Mouse (Mus musculus): ENCODE measurements at regions not wholly inside any gene's neighbourhood (a gene's known extent, or its start where the extent isn't known, plus 50 kb on each side); places are given as distances from the start of the nearest gene placed in this dataset.
A peak's percentile ranks its signal among the peaks of the same experiment; 100 is the strongest.

DNA sequence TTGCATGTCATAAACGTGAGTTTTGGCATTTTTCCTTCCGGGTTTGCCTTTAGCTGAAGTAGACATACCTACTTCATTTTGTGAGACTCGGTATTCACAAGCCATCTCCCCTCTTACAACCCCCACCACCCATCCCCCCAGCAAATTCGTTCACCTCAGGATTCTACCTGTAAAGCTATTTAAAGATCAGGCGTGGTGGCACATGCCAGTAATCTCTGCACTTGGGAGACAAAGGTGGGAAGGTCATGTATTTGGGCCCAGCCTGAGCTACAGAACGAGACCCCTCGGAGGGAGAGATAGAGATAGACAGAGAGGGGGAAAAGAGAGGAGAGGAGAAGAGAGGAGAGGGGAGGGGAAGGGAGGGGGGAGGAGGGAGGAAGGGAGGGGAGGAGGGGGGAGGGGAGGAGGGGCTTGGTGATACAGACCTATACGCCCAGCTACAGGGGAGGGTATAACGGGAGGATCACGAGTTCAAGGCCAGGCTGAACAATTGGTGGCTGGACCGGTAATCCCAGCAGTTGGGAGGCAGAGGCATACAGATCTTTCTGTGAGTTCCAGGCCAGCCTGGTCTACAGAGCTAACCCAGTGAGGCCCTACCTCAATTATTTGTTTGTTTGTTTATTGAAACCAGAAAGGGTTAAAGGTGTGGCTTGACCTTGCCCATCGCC, 83.9 kb upstream of the Tbx3 start:
- WGBS = 89% methylated on average over 12 of the region's 12 CpGs
- Histone ChIP-seq H3K36me3 (ENCODE audit: insufficient read depth, low read length) (no peaks in the 10 kb centered on the region), H3K4me2 (ENCODE audit: low read depth, low read length) (no peak overlapping the region), H3K4me3 (ENCODE audit: low read length) (no peak overlapping the region), H3K9me3 (ENCODE audit: low read length) (no peaks in the 10 kb centered on the region), H3K4me1 (ENCODE audit: insufficient read depth, low read length) (no peaks in the 10 kb centered on the region), H3K27ac (no peak overlapping the region), H3K27me3 (ENCODE audit: insufficient read depth, low read length) (no peaks in the 10 kb centered on the region), H3K9ac (replicated peaks; ENCODE audit: low read length) (no peak overlapping the region)
- DNase-seq (ENCODE audit: low spot score) (no peak), ATAC-seq (no peak)
- TF ChIP-seq CTCF (IDR thresholded peaks at IDR 0.05; ENCODE audit: low read depth) = no peak

DNA sequence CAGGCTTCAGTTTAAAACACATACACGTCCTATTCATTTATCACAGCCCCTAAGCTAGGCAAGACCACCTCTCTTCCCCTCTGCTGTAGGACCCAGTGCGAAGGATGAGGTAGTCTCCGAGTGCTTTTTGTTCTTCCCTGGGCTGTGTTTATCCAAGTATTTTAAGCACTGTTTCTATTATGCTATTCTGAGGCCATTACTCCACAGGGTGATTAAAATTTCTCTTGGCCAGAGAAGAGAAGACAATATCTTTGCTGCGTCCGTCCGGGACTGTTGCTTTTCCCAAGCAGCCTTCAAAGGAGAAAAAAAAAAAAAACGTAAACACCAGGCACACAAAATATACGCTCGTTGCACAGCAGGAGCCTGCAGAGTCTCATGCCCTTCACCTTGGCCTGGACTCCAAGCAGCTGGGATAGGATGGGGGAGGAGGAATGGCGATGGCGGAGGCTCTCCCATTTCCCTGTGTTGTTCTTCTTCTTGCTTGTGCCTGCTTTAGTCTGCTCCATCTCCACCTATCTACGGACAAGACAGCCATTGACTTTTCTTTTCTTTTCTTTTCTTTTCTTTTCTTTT, 83.1 kb upstream of the Tbx3 start:
- Histone ChIP-seq H3K27ac (no peak overlapping the region), H3K9me3 (ENCODE audit: low read length) (no peaks in the 10 kb centered on the region), H3K4me1 (ENCODE audit: insufficient read depth, low read length) (no peaks in the 10 kb centered on the region), H3K27me3 (ENCODE audit: insufficient read depth, low read length) (no peaks in the 10 kb centered on the region), H3K4me3 (ENCODE audit: low read length) (no peak overlapping the region), H3K9ac (replicated peaks; ENCODE audit: low read length) (no peak overlapping the region), H3K36me3 (ENCODE audit: insufficient read depth, low read length) (no peaks in the 10 kb centered on the region), H3K4me2 (ENCODE audit: low read depth, low read length) (no peak overlapping the region)
- peak; percentile 5 for DNase-seq (ENCODE audit: low spot score)
- TF ChIP-seq CTCF (IDR thresholded peaks at IDR 0.05; ENCODE audit: low read depth) = no peak
- WGBS = 52% methylated on average over 12 of the region's 12 CpGs
- ATAC-seq = no peak

DNA sequence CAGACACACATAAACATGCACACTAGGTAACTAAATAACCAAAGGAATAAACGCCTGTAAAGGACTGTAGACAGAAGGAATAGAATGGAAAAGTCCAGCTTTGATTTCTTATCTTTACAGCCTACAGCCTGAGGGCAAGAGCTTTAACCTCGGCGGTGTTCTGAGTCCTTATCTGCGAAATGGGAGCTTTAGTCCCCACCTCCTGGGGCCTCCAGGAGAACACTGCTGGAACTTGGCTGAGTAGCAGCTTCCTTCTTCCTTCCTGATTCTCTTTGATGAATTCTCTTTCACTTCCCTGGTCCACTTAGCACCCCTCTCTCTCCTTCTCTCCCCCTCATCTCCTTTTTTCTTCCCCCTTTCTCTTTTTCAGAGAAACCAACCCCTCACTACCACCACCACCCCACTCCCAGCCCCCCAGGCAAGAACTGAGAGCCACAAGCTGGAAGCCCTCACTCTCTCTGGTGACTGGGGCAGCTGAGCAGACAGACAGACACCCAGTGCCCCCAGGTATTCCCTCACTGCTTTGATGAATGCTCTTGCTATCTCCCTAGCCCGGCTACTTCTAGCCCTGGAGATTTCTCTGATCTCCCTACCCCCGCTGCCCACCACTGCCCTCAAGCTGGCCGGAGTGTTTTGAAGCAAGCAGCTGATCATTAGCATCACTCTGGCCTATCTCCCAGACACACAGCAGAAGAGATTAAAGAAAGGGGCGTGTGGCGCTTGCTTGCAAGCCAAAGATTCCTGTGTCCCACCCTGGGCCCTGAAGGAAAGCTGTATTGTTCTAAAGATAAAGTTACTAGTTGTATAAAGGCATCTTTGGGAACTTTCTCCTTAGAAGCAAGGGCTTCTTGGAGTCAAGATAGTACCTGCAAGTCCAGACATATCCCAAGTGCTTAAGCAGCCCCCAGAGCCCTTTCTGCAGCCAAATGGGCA, 81.9 kb upstream of the Tbx3 start:
- TF ChIP-seq CTCF (IDR thresholded peaks at IDR 0.05; ENCODE audit: low read depth) = no peak
- Histone ChIP-seq H3K27me3 (ENCODE audit: insufficient read depth, low read length) (no peaks in the 10 kb centered on the region), H3K9me3 (ENCODE audit: low read length) (no peaks in the 10 kb centered on the region), H3K36me3 (ENCODE audit: insufficient read depth, low read length) (no peaks in the 10 kb centered on the region), H3K27ac (no peak overlapping the region), H3K9ac (replicated peaks; ENCODE audit: low read length) (no peak overlapping the region), H3K4me1 (ENCODE audit: insufficient read depth, low read length) (no peaks in the 10 kb centered on the region), H3K4me3 (ENCODE audit: low read length) (no peak overlapping the region), H3K4me2 (ENCODE audit: low read depth, low read length) (no peak overlapping the region)
- DNase-seq (ENCODE audit: low spot score) = no peak
- no peak for ATAC-seq
- 32% methylated on average over 9 of the region's 9 CpGs for WGBS

DNA sequence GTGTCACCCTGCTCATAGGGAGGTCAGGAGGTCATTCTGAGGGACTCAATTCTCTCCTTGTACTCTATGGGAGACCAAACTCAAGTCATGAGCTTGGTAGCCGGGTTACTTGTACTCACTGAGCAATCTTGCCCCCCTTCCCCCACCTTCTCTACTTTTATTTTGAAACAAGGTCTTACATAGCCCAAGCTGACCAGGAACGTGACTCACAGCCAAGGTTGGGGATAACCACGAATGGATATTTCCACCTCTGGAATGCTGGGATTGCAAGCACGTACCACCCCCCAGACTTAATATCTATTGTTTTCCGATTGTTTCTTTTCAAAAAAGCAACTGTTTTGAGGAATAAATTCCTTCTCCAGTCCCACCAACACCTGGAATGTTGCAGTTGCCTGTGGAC, 79.2 kb upstream of the Tbx3 start:
- Histone ChIP-seq H3K27ac (no peak overlapping the region), H3K4me3 (ENCODE audit: low read length) (no peak overlapping the region), H3K4me1 (ENCODE audit: insufficient read depth, low read length) (no peaks in the 10 kb centered on the region), H3K27me3 (ENCODE audit: insufficient read depth, low read length) (no peaks in the 10 kb centered on the region), H3K4me2 (ENCODE audit: low read depth, low read length) (no peak overlapping the region), H3K9ac (replicated peaks; ENCODE audit: low read length) (no peak overlapping the region), H3K36me3 (ENCODE audit: insufficient read depth, low read length) (no peaks in the 10 kb centered on the region), H3K9me3 (ENCODE audit: low read length) (no peaks in the 10 kb centered on the region)
- ATAC-seq (no peak), DNase-seq (ENCODE audit: low spot score) (no peak)
- TF ChIP-seq CTCF (IDR thresholded peaks at IDR 0.05; ENCODE audit: low read depth) = no peak
- WGBS = 85% methylated on average over 5 of the region's 5 CpGs

DNA sequence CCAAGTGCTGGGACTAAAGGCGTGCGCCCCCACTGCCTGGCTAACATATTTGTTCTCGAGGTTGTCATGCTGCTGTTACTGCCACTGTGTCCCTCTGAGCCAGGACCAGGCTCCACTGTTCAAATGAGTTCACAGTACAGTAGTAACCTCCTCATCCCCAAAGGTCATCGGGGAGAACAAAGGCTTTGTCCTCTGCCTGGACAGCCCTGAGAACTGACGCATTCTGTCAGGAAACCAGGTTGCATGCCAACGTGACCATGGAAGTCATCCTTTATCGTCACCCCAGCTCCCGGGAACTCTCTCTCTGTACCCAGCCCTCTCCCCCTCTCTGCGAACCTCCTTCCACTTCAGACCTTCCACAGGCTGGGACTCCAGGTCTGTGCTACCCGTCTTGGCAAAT, 77.6 kb upstream of the Tbx3 start:
- no peak overlapping the region for H3K4me3 ChIP-seq (ENCODE audit: low read length)
- ATAC-seq = no peak
- no peak overlapping the region for H3K4me2 ChIP-seq (ENCODE audit: low read depth, low read length)
- H3K27me3 ChIP-seq (ENCODE audit: insufficient read depth, low read length) = no peaks in the 10 kb centered on the region
- H3K36me3 ChIP-seq (ENCODE audit: insufficient read depth, low read length) = no peaks in the 10 kb centered on the region
- no peaks in the 10 kb centered on the region for H3K4me1 ChIP-seq (ENCODE audit: insufficient read depth, low read length)
- no peak overlapping the region for H3K9ac ChIP-seq (replicated peaks; ENCODE audit: low read length)
- DNase-seq (ENCODE audit: low spot score) = no peak
- H3K27ac ChIP-seq = no peak overlapping the region
- WGBS = 80% methylated on average over 10 of the region's 10 CpGs
- no peaks in the 10 kb centered on the region for H3K9me3 ChIP-seq (ENCODE audit: low read length)
- no peak for TF ChIP-seq CTCF (IDR thresholded peaks at IDR 0.05; ENCODE audit: low read depth)

DNA sequence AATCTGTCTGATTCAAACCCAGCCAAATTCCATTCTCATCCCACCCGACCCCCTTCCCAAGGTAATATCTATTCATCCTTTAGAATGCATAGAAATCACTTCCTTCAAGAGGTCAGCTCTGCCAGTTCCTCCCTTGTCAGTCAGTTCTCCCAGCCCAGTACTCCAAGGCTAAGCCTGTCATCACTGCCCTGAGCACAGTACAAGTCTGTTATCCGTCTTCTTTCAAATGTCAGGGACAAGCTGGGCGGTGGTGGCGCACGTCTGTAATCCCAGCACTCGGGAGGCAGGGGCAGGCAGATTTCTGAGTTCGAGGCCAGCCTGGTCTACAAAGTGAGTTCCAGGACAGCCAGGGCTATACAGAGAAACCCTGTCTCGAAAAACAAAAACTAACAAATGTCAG, 75.9 kb upstream of the Tbx3 start:
- DNase-seq (ENCODE audit: low spot score) (no peak), ATAC-seq (no peak)
- Histone ChIP-seq H3K4me1 (ENCODE audit: insufficient read depth, low read length) (no peaks in the 10 kb centered on the region), H3K4me3 (ENCODE audit: low read length) (no peak overlapping the region), H3K9me3 (ENCODE audit: low read length) (no peaks in the 10 kb centered on the region), H3K36me3 (ENCODE audit: insufficient read depth, low read length) (no peaks in the 10 kb centered on the region), H3K9ac (replicated peaks; ENCODE audit: low read length) (no peak overlapping the region), H3K27me3 (ENCODE audit: insufficient read depth, low read length) (no peaks in the 10 kb centered on the region), H3K27ac (no peak overlapping the region), H3K4me2 (ENCODE audit: low read depth, low read length) (no peak overlapping the region)
- TF ChIP-seq CTCF (IDR thresholded peaks at IDR 0.05; ENCODE audit: low read depth) = no peak
- WGBS = 84% methylated on average over 8 of the region's 8 CpGs
